Mouse (Mus musculus): ENCODE results near the gene Clec4g. TPM values are rescaled to one million over a fixed set of nuclear protein-coding genes. Genes with fewer than 3 reads are reported as not detected.

Gene Clec4g
- polyA plus RNA-seq, 1 experiment from 2014 or later: not detected

Other genes starting within 250 kb of the Clec4g start
- 0.20 TPM in 1 of 2 replicates, not detected in the other for gene Tex45, start 249.8 kb downstream of the Clec4g start, polyA plus RNA-seq (2014; fragmentation: Nextera tagmentation; extraction: Ambion mirVana)
- gene Zfp358, start 227.5 kb downstream of the Clec4g start, polyA plus RNA-seq (2014; fragmentation: Nextera tagmentation; extraction: Ambion mirVana): 29.9 and 36.8 TPM in 2 replicates
- 50.3 and 56.0 TPM in 2 replicates for gene Mcoln1, start 220.2 kb downstream of the Clec4g start, polyA plus RNA-seq (2014; fragmentation: Nextera tagmentation; extraction: Ambion mirVana)
- gene Pnpla6, start 205.3 kb downstream of the Clec4g start, polyA plus RNA-seq (2014; fragmentation: Nextera tagmentation; extraction: Ambion mirVana): 17.9 and 20.7 TPM in 2 replicates
- 4.8 and 5.6 TPM in 2 replicates for gene C330021F23Rik, start 152.7 kb downstream of the Clec4g start, polyA plus RNA-seq (2014; fragmentation: Nextera tagmentation; extraction: Ambion mirVana)
- gene Camsap3, start 133.4 kb downstream of the Clec4g start, polyA plus RNA-seq (2014; fragmentation: Nextera tagmentation; extraction: Ambion mirVana): 13.7 and 14.5 TPM in 2 replicates
- 61.6 and 68.3 TPM in 2 replicates for gene Xab2, start 99.3 kb downstream of the Clec4g start, polyA plus RNA-seq (2014; fragmentation: Nextera tagmentation; extraction: Ambion mirVana)
- gene Pet100, start 99.1 kb downstream of the Clec4g start, polyA plus RNA-seq (2014; fragmentation: Nextera tagmentation; extraction: Ambion mirVana): 91.7 and 99.2 TPM in 2 replicates
- gene Pcp2, start 95.1 kb downstream of the Clec4g start, polyA plus RNA-seq (2014; fragmentation: Nextera tagmentation; extraction: Ambion mirVana): not detected in 2 replicates
- 17.3 and 25.2 TPM in 2 replicates for gene Stxbp2, start 89.7 kb downstream of the Clec4g start, polyA plus RNA-seq (2014; fragmentation: Nextera tagmentation; extraction: Ambion mirVana)
- gene Retn, start 64.9 kb downstream of the Clec4g start, polyA plus RNA-seq (2014; fragmentation: Nextera tagmentation; extraction: Ambion mirVana): not detected in 2 replicates
- gene Mcemp1, start 54.9 kb downstream of the Clec4g start, polyA plus RNA-seq (2014; fragmentation: Nextera tagmentation; extraction: Ambion mirVana): not detected in 2 replicates
- 7.9 and 11.3 TPM in 2 replicates for gene Fcor, start 48.3 kb downstream of the Clec4g start, polyA plus RNA-seq (2014; fragmentation: Nextera tagmentation; extraction: Ambion mirVana)
- gene Trappc5, start 44.4 kb downstream of the Clec4g start, polyA plus RNA-seq (2014; fragmentation: Nextera tagmentation; extraction: Ambion mirVana): 37.0 and 43.6 TPM in 2 replicates
- gene Fcer2a, start 26.5 kb downstream of the Clec4g start, polyA plus RNA-seq (2014; fragmentation: Nextera tagmentation; extraction: Ambion mirVana): 0.11 and 0.24 TPM in 2 replicates
- gene Cd209a, start 28.3 kb upstream of the Clec4g start, polyA plus RNA-seq (2014; fragmentation: Nextera tagmentation; extraction: Ambion mirVana): not detected in 2 replicates
- gene Cd209e, start 133.7 kb upstream of the Clec4g start, polyA plus RNA-seq (2014; fragmentation: Nextera tagmentation; extraction: Ambion mirVana): not detected in 2 replicates
- not detected in 2 replicates for gene Cd209d, start 157.9 kb upstream of the Clec4g start, polyA plus RNA-seq (2014; fragmentation: Nextera tagmentation; extraction: Ambion mirVana)
- not detected in 2 replicates for gene Cd209b, start 206.2 kb upstream of the Clec4g start, polyA plus RNA-seq (2014; fragmentation: Nextera tagmentation; extraction: Ambion mirVana)
- gene Cd209c, start 234.1 kb upstream of the Clec4g start, polyA plus RNA-seq (2014; fragmentation: Nextera tagmentation; extraction: Ambion mirVana): 0.53 and 0.76 TPM in 2 replicates

Data from neural tube, embryonic 11.5 days (tissue).